Mouse (Mus musculus) midbrain, postnatal 0 days (tissue): ENCODE data around the gene Dab2ip. TPM values are rescaled to one million over a fixed set of nuclear protein-coding genes. Genes with fewer than 3 reads are reported as not detected.

Experiments used
- ATAC-seq: fragments of 200-750 bp; cut with Nextera tagmentation; 2 replicates; pipeline ENCODE4 v1.8.0; 2017; ENCODE audit warnings: moderate number of reproducible peaks, mild to moderate bottlenecking, moderate TSS enrichment, moderate library complexity; ENCODE audit not compliant: low FRiP score
- DNase-seq: peaks from one replicate; pipeline ENCODE4 v3.0.0-alpha.2; 2015; ENCODE audit warnings: low spot score
- H3K27ac ChIP-seq: fragments of 300-500 bp; sonication (generic); 2 replicates; pipeline ENCODE4 v1.5.1; 2014; ENCODE audit warnings: low read depth, mild to moderate bottlenecking, low read length, mixed read lengths
- H3K27me3 ChIP-seq: fragments of 300-500 bp; sonication (generic); 2 replicates; pipeline ENCODE4 v1.6.1; 2014; ENCODE audit warnings: low read length, control low read depth, mixed read lengths; ENCODE audit not compliant: insufficient read depth
- H3K36me3 ChIP-seq: fragments of 300-500 bp; sonication (generic); 2 replicates; pipeline ENCODE4 v1.6.1; 2014; ENCODE audit warnings: low read length, control low read depth, mixed read lengths; ENCODE audit not compliant: insufficient read depth
- H3K4me1 ChIP-seq: fragments of 300-500 bp; sonication (generic); 2 replicates; pipeline ENCODE4 v1.6.1; 2014; ENCODE audit warnings: mild to moderate bottlenecking, control low read depth, antibody characterized with exemption, low read length, mixed read lengths; ENCODE audit not compliant: insufficient read depth
- H3K4me2 ChIP-seq: fragments of 300-500 bp; sonication (generic); 2 replicates; pipeline ENCODE4 v1.6.1; 2014; ENCODE audit warnings: low read depth, mild to moderate bottlenecking, low read length, mixed read lengths; ENCODE audit not compliant: poor library complexity, severe bottlenecking
- H3K4me3 ChIP-seq: fragments of 300-500 bp; sonication (generic); 2 replicates; pipeline ENCODE4 v1.5.1; 2014; ENCODE audit warnings: low read depth, mild to moderate bottlenecking, low read length, moderate library complexity
- H3K9ac ChIP-seq: fragments of 300-500 bp; sonication (generic); replicated peaks from 2 replicates; pipeline ENCODE4 v1.6.1; 2014; ENCODE audit warnings: mild to moderate bottlenecking, low read length, moderate library complexity, mixed read lengths; ENCODE audit not compliant: poor library complexity, severe bottlenecking
- H3K9me3 ChIP-seq: fragments of 300-500 bp; sonication (generic); 2 replicates; pipeline ENCODE4 v1.6.1; 2016; ENCODE audit warnings: low read length, control low read depth
- CTCF ChIP-seq: IDR thresholded peaks from 2 replicates; pipeline ENCODE4 v1.5.1; 2016; ENCODE audit warnings: antibody characterized with exemption, mild to moderate bottlenecking
- WGBS: fragments of 180-500 bp; shearing (Covaris S2); extraction: QIAGEN DNeasy Blood & Tissue Kit; methylation state at CpG from one replicate; pipeline ENCODE4 v1.1.7; 2014; 5-methylcytosine and 5-hydroxymethylcytosine counted together
- polyA plus RNA-seq: library from polyadenylated mRNA; unstranded; fragments of >200 nt; fragmentation: Nextera tagmentation; extraction: Ambion mirVana; gene quantifications from 2 replicates; pipeline ENCODE4 v1.2.1, GENCODE M21; 2015
- total RNA-seq: library from RNA; depleted of rRNA; stranded (reverse); fragments of >200 nt; gene quantifications from 2 replicates; pipeline ENCODE4 v1.2.3, GENCODE M21; 2014

The Dab2ip gene
- total and polyA plus RNA-seq, 2 experiments from 2014 or later, result 73.3 to 175 TPM

DNA sequence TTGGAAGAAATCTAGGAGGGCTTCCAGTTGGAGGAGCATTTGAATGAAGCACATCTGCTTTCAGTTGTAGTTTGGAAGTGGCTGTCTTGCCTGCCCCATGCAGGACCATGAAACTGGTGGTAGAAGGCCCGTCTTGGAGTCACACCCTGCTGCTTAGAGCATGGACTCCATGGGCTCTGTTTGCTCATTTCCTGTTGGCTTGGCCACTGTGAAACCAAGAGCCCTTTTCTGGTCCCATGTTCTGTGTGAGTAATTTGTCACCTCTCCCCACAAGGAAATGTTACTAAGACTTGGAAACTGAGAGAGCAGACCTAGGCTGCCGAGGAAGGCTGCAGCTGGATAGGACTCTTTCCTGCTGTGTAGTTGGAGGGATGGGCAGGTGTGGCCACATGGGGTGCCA is 131.8 kb downstream of the Dab2ip start:
- ATAC-seq (no peak), DNase-seq (no peak)
- Histone ChIP-seq H3K9me3 (no peaks in the 10 kb centered on the region), H3K4me2 (no peak overlapping the region), H3K27ac (no peak overlapping the region), H3K4me3 (no peak overlapping the region), H3K27me3 (no peaks in the 10 kb centered on the region), H3K4me1 (peaks cover 19% of the 10 kb centered on the region), H3K36me3 (no peaks in the 10 kb centered on the region), H3K9ac (no peak overlapping the region)
- no peak for TF ChIP-seq CTCF
- WGBS, result 81% methylated on average over 2 of the region's 2 CpGs

DNA sequence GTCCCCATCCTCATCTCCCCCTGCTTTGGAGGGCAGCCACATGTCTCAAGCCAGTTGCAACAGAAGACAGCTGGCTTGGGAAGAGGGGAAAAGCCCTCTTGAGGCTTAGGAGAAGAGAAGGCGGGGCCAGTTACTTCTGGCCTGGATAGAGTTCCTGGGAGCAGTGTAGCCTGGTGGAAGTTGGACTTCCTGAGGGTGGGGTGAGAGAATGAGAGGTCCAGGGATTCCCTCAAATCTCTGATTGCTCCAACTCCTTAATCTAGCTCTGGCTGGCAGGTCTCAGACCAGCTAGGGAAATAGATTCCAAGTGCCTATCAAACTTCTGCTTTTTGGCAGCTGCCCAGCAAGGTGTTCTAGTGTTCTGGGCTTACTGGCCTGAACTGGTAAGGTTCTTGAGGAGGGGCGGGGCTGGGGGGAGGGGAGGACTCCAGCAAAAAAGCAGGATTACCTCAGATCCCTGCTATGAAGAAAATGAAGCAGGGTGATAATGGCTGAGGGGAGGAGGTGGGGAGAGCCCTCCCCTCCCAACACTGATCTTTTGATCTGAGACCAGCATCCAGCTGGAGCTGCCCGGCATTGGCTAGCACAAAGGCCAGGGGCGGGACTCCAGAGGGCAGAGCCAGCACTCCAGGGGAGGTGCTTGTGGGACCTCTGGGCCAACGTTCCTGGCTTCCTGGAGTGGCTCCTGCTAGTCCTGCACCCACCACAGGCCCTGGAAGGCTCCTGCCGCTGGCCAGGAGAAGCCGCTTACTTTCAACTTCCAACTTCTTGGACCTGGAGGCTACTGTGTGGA is 133.4 kb downstream of the Dab2ip start:
- TF ChIP-seq CTCF, result no peak
- no peaks in the 10 kb centered on the region for H3K9me3 ChIP-seq
- 0 out of 2 replicates have a peak, but pooled peaks have one; percentile 54 for ATAC-seq

DNA sequence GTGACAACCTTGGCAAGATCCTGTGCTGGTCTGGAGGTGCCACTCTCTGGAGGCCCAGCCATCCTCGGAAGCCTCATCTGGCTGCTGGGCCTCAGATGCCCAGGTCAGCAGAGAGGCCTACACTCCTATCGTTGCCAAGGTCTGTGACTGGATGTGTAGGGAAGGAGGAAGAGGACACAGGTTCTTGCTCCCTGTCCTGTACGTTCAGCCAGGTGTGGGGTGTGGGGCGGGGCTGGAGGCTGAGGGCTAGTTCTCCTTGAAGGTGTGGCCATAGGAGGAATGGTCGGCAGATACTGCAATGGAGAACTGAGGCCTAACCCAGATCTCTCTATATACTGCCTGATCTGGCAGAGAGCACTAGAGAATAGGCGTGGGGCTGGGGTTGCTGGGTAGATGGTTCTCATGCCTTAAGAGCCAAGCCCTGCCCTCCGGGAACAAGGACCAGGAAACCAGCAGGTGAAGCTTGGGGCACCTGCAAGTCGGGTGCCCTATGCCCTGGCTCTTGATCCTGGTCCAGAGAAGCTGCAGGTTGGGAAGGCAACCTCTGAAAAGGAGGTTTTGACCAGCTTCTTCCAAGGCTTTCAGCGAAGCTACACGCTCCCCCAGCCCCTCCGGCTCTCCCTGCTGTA is 134.3 kb downstream of the Dab2ip start:
- ATAC-seq (no peak), DNase-seq (no peak)
- no peak overlapping the region for H3K4me3 ChIP-seq
- no peaks in the 10 kb centered on the region for H3K36me3 ChIP-seq
- no peak overlapping the region for H3K9ac ChIP-seq
- H3K9me3 ChIP-seq, result no peaks in the 10 kb centered on the region
- no peak for TF ChIP-seq CTCF
- WGBS, result 87% methylated on average over 11 of the region's 11 CpGs
- no peak overlapping the region for H3K27ac ChIP-seq
- H3K4me1 ChIP-seq, result peaks cover 24% of the 10 kb centered on the region
- H3K4me2 ChIP-seq, result no peak overlapping the region
- no peaks in the 10 kb centered on the region for H3K27me3 ChIP-seq

More for the DNA sequence above, 133.4 kb downstream of the Dab2ip start:
- Histone ChIP-seq H3K4me1 (peaks cover 22% of the 10 kb centered on the region), H3K4me2 (no peak overlapping the region), H3K27me3 (no peaks in the 10 kb centered on the region), H3K27ac (peak overlapping the region; percentile 32; the same call in 1 of the 2 replicates), H3K36me3 (no peaks in the 10 kb centered on the region), H3K4me3 (no peak overlapping the region), H3K9ac (no peak overlapping the region)
- peak; percentile 41 for DNase-seq
- 15% methylated on average over 7 of the region's 7 CpGs for WGBS

DNA sequence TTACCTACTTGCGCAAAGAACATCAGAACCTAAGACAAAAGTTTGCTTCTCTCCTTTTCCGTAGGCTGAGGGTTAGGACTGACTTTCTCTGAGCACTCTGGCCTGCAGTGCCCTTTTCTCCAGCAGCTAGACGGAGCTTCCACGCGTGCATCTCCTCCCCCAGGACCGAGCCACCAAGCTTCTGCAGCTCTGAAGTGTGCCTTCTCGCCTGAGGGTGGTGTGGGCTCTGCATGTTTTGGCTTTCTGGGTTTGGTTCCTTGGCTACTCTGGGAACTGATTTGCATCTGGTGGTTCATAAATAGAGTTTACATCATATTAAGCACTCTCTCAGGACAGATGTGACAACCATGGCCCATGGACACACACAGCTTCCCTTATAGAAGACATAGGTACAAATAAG is 135.0 kb downstream of the Dab2ip start:
- DNase-seq, result no peak
- Histone ChIP-seq H3K4me3 (no peak overlapping the region), H3K36me3 (no peaks in the 10 kb centered on the region), H3K27ac (no peak overlapping the region), H3K9me3 (no peaks in the 10 kb centered on the region), H3K27me3 (no peaks in the 10 kb centered on the region), H3K9ac (no peak overlapping the region), H3K4me2 (no peak overlapping the region), H3K4me1 (peaks cover 24% of the 10 kb centered on the region)
- TF ChIP-seq CTCF, result no peak
- WGBS, result 66% methylated on average over 7 of the region's 7 CpGs
- no peak for ATAC-seq

DNA sequence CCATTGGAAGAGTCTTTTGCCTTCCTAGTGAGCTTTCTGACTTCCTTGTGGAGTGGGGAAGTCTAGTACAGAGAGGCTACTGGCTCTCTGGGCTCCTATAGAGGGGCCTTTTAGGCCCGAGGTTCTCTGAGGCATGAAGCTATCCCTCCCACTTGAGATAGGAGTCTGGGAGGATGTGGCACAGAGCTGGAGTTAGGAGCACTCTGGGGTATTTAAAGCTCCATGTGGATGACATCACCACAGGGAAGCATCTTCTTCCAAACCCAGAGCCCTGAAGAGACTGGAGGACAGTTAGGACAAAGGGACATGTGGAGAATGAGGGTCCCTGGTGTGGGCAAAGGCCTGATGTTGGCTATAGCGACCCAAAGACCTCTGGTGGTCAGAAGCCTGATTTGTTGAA is 136.0 kb downstream of the Dab2ip start:
- H3K36me3 ChIP-seq, result no peaks in the 10 kb centered on the region
- no peak overlapping the region for H3K27ac ChIP-seq
- peaks cover 24% of the 10 kb centered on the region for H3K4me1 ChIP-seq
- no peaks in the 10 kb centered on the region for H3K9me3 ChIP-seq
- H3K4me3 ChIP-seq, result no peak overlapping the region
- TF ChIP-seq CTCF, result no peak
- WGBS, result 28% methylated on average over 2 of the region's 2 CpGs
- ATAC-seq (no peak), DNase-seq (no peak)
- H3K4me2 ChIP-seq, result no peak overlapping the region
- no peak overlapping the region for H3K9ac ChIP-seq
- no peaks in the 10 kb centered on the region for H3K27me3 ChIP-seq

DNA sequence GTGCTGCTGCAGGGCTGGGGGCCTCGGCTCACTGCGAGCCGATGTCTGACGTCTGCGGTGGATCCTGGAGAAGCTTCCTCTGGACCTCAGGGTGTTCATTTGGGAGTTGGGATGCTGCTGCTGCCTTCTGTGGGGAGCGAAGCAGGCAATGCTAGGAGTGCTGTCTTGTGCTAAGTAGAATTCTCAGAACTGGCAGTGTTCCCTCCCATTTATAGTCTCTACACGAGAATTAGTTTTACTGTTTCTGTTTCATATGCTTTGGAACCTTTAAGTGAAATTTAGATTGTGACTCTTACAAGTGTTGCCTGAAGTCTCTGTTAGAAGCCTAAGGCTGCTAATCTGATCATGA is 138.1 kb downstream of the Dab2ip start:
- Histone ChIP-seq H3K27ac (no peak overlapping the region), H3K27me3 (no peaks in the 10 kb centered on the region), H3K9ac (no peak overlapping the region), H3K4me1 (peaks cover 25% of the 10 kb centered on the region), H3K36me3 (no peaks in the 10 kb centered on the region), H3K4me3 (no peak overlapping the region), H3K4me2 (no peak overlapping the region), H3K9me3 (no peaks in the 10 kb centered on the region)
- WGBS, result 59% methylated on average over 7 of the region's 7 CpGs
- ATAC-seq (no peak), DNase-seq (no peak)
- TF ChIP-seq CTCF, result no peak
